Mouse (Mus musculus): Measurements from ENCODE around the gene Pde7b.

DNA sequence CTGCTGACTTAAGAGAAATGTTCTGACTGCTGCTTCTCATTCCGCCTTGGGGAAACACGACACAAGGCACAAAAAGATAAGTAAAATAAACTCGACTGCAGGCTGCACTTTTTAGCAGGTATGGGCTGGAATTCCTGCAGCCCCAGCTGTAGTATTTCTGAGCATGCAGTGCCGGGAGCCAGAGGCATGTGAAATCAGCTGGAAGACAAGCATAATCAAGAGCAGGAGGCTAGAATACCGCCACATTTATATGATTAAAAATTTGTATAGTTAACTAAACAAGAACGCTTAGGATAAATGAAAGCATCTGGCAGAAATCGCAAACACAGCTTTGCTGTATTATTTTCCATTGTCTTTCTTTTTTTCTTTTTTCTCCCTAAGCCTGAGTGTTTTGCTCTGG, 168.4 kb downstream of the Pde7b start:
- TF ChIP-seq CTCF (IDR thresholded peaks at IDR 0.05; ENCODE audit: borderline replicate concordance, control insufficient read depth, extremely low read depth, insufficient read depth, low read length, poor library complexity): no peak
- TF ChIP-seq POLR2A (IDR thresholded peaks at IDR 0.05; ENCODE audit: control insufficient read depth, extremely low read depth, insufficient read depth, low read length, poor library complexity): no peak

All from thymus, adult 2 months (tissue).